Mouse (Mus musculus) c-Kit-negative CD71-positive TER-119-positive erythroid progenitor cells, embryonic 14.5 days (primary cell): ENCODE results near the gene Rnf19b.

ENCODE experiments used
- DNase-seq: peaks from one replicate; pipeline ENCODE4 v3.0.0-alpha.2; 2013; ENCODE audit warnings: low read depth, low spot score

Rnf19b gene

GRCm38 (mm10) chr4:129058207-129059092 is at the start of gene Rnf19b:
TSS of gene Rnf19b (plus strand) at chr4:129058271.
- DNase-seq, result no peak

DNA sequence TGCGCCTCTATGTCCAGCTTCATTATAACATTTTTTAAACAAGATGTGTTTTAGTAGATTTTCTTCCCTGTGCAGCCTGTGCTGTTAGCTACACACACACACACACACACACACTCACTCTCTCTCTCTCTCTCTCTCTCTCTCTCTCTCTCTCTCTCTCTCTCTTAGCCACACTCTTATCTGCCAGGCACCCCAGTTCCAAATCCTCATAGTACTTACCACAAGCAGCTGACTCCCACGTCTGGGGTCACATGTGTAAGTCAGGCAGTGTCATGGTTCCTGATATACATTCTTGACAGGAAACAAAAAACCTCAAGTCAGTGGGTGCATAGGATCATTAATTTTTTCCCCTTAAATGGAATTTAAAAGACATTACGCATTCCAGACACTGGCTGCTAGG is 49.4 kb upstream of the Rnf19b start:
- no peak for DNase-seq

GRCm38 (mm10) chr4:129009521-129009920 is 48.5 kb upstream of the Rnf19b start:
- DNase-seq, result no peak

DNA sequence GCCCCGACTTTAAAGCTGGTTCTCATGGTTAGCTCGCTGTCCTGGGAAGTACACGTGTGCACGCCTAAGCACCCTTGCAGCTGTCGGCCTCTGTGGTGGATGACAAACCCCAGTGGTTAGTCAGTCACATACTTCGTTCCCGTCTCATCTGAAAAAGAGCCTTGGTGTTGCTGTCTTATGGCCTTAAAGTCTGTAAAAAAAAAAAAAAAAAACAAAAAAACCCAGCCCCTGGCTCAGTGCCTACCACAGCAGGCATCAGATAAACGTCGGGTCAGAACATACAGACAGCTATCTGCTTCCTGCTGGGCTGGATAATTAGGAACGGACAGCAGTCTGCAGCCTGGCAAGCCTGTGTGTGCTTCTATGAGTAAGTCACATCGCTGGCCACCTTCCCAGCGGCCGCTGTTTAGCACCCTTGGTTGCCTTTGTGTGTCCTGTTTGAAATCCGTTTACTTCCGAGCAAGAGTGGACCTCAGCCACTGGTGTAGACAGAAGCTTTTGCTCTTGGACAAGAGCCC is 46.4 kb upstream of the Rnf19b start:
- no peak for DNase-seq

GRCm38 (mm10) chr4:129013151-129013864 is 44.8 kb upstream of the Rnf19b start:
- no peak for DNase-seq

GRCm38 (mm10) chr4:129016329-129016728 is 41.7 kb upstream of the Rnf19b start:
- no peak for DNase-seq

GRCm38 (mm10) chr4:129017150-129017549 is 40.9 kb upstream of the Rnf19b start:
- DNase-seq, result no peak

GRCm38 (mm10) chr4:129018788-129019435 is 39.2 kb upstream of the Rnf19b start:
- no peak for DNase-seq

DNA sequence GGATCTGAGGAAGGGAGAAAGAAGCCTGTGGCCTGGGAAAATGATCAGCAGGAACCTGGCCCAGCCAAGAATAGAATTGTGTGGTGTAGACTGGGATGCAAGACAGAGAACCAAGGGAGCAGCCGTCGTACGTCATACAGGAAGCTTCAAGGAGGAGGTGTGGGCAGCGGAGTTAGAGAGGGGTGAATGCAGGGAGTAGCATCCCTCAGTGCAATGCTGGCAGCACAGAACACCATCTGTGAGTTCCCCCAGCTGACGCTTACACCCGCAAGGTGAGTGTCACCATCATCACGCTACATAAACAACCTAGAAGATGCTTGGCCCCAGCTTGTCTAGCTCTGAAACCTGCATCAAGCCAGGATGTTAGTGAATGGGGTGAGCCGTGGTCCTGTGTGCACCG is 38.3 kb upstream of the Rnf19b start:
- DNase-seq, result no peak

- no peak for DNase-seq
Observed at GRCm38 (mm10) chr4:129020454-129020853, 37.6 kb upstream of the Rnf19b start.

DNA sequence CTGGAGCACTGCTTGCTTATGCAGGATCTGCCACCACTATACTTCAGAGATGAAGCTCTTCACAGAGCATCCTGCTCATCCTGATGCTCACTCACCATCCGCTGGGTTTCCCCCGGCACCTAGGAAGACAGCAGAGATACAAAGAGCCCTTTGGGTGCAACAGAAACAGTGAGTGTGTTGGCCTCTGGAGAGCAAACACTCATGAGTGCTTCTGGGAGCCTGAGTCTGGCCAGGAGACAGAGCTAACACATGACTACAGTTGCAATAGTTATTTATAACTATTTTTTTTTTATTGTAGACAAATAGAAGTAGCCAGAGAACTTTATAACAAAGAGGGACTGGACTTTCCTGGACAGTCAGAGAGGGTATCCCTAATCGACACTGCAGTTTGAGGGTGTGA is 36.6 kb upstream of the Rnf19b start:
- DNase-seq, result no peak

DNA sequence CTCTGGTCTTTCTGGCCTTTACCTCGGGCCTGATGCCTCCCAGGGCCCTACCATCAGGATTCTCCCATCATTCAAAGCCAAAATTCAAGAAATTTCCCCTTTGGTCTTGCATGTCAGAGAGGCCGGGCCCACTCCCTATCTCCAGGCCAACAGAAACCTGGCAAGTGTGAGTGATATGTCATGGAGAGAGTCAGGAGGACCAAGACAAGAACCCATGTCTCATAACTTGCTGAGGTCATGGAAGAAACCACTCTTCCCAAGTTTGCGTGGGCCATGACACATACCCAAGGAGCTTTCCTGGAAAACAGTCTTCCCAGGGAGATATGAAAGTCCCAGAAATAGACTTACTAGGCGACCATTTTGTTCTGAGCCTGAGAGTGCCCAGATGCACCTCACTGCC is 36.2 kb upstream of the Rnf19b start:
- DNase-seq, result no peak

- DNase-seq, result no peak
Observed at GRCm38 (mm10) chr4:129023884-129024283, 34.2 kb upstream of the Rnf19b start.

- DNase-seq, result no peak
Observed at GRCm38 (mm10) chr4:129024775-129025174, 33.3 kb upstream of the Rnf19b start.

DNA sequence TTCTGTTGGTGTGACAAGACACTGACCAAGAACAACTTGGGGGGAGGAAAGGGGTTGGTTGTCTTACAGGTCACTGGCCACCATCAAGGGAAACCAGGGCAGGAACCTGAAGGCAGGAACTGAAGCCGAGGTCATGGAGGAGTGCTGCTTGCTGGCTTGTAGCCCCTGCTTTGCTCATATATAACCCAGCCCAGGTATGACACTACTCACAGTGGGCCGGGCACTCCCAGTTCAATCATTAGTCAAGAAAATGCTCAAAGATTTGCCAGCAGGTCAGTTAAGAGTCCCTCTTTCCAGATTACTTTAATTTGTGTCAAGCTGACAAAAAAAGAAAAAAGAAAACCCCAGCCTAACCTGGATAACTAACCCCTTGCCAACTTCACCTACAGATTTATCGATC is 32.4 kb upstream of the Rnf19b start:
- DNase-seq, result no peak

- DNase-seq, result no peak
Observed at GRCm38 (mm10) chr4:129030746-129031145, 27.3 kb upstream of the Rnf19b start.

DNA sequence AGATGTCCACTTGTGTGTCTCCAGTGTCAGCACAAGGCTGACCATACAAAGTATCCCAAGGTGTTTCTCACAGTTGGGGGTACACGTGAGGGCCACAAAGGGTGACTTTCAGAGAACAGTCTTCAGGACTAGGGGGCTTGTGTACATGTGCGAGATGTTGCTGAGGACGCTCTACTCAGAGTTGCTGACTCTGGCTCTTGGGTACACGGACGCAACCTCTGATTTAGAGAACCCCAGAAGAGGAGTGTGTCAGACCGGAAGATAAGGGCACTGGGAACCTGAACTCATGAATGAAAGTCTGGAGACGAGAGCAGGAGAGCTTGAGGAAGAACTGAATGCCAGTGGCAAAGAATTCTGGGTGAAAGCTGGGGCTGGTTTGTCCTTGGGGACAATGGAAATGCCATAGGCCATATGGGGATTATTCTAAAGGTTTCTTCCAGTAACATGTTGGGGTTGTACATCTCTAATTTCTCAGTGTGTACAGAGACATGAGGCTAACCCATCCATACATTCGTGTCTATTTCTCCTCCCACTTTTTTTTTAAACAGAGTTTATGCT is 26.6 kb upstream of the Rnf19b start:
- DNase-seq, result no peak

DNA sequence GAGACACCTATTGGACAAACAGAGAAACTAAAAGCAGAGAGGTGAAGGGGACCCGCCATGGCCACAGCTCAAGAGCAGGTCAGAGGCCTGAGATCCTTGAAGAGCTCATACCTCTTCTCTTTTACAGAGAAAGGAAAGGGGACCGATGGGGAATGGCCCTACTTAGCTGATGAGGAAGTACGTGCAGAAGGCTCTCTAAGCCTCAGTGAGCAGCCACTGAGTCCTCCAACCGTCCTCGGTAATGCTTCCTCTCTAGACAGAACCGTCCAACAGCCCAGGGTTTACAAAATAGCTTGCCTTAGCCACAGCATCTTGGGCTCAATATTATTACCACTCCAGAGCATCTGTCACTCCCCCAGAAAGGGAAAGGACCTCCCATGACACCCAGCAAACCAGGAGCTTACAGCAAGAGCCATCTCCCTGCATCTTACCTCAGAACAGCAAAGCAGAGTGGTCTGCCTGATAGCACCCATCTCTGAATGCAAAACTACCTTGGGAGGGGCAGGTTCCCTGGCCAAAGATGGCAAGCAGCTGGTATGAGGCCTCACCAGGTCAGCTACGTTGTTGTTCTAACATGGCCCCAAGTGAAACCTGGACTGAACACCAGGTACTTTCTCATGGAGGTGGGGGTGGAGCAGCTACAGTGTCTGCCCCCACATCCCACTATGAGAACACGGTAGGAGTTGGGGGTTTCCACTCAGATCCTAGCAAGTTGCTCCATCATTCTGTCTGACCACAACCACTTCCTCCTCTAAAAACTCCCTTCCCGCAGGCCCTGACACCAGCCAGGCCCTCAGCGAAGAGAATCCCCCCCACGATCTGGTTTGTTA is 25.7 kb upstream of the Rnf19b start:
- DNase-seq, result no peak

DNA sequence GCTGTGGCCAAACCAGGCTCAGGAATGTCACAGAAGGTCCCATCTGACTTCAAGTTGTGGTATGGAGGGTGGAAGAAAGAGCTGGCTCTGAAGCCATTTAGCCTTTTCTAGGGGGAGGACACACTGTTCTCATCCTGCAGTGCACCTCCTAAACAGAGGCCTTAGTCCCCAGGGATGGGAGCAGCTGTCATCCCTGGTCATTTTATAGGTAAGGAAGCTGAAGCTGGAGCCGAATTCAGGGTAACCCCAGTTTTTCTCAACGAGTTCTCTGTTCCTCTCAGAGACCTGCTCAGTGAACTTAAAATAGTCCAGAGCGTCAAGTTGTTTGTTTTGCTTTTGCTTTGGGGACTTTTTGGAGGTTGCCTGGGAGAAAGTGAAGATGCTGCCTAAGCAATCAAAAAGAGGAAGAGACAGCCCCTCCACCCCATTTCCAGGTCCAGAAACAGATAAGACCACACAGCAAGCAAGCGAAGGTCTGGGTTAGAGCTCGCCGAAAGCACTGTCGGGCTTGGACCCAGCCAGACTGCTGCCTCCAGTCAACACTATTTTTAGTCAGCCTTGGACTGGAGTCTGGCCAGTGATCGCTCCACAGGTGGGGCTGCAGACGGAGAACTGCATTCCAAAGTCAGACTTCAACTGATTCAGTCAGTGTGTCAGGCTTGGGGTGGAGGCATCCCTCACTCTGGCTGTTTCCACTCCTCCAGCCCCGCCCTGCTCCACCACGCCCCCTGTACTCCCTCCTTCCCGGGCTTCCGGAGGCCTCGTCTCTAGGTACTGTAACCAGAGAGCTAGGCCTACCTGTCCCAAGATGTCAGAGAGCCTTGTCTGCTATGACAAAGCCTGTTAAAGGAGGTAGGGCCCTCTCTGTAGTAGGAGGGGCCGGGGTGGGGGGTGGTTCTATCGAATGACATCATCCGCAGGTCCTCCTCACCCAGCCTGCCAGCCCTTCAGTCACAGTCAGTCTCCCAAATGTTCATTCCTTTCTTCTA is 24.8 kb upstream of the Rnf19b start:
- DNase-seq, result no peak

DNA sequence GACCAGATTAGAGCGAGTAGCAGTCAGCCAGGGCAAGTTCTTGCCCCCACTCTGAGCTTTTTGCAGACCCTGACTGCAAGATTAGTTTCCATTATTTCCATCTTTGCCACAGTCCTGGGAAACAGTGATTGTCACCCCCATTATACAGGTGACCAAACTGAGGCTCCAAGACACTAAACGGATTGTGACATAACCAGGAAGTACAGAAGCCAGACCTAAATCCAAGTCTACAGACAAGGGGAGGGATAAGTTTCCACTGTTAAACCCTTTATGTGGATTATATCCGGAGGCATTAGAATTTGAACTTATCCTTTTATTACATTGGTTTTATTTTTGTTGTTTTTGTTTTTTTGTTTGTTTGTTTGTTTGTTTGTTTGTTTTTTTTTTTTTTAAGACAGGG is 23.8 kb upstream of the Rnf19b start:
- DNase-seq, result no peak
